Mouse (Mus musculus) naive thymus-derived CD4-positive, alpha-beta T cell, adult 2 months (primary cell): Measurements from ENCODE around the gene Phf12.

Source experiments
- DNase-seq: peaks from one replicate; pipeline ENCODE4 v3.0.0-alpha.2; 2011; ENCODE audit warnings: low read depth

The Phf12 gene

GRCm38 (mm10) chr11:77982441-77982905 is at the start of gene Phf12:
TSS of gene Phf12 (plus strand) at chr11:77982754.
- DNase-seq: peak; percentile 100

- DNase-seq: no peak
These were observed 48.4 kb upstream of the Phf12 start for GRCm38 (mm10) chr11:77934111-77934521.

- DNase-seq: no peak
These were observed 47.8 kb upstream of the Phf12 start for GRCm38 (mm10) chr11:77934568-77935311.

DNA sequence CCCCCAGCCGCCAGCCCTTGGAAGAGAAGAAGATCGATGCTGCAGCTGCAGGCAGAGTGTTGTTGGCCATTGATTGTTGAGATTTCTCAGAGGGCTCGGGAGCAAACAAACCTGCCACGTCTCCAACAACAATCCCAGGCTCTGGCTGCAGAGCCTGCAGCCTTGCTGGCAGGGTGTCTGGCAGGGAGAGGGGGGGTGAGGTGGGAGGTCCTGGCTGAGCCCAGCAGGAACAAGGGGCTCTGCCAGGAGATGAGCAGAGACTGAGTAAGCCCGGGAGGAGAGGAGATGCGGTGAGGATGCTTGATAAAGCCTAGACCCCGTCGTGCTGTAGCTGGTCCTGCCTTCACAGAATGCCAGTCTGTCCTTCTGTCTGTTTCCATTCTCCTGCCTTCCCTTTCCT is 45.7 kb upstream of the Phf12 start:
- DNase-seq: no peak

GRCm38 (mm10) chr11:77937649-77938410 is 44.7 kb upstream of the Phf12 start:
- no peak for DNase-seq

- DNase-seq: no peak
These were observed 40.3 kb upstream of the Phf12 start for GRCm38 (mm10) chr11:77942230-77942629.

GRCm38 (mm10) chr11:77947860-77948259 is 34.7 kb upstream of the Phf12 start:
- no peak for DNase-seq

DNA sequence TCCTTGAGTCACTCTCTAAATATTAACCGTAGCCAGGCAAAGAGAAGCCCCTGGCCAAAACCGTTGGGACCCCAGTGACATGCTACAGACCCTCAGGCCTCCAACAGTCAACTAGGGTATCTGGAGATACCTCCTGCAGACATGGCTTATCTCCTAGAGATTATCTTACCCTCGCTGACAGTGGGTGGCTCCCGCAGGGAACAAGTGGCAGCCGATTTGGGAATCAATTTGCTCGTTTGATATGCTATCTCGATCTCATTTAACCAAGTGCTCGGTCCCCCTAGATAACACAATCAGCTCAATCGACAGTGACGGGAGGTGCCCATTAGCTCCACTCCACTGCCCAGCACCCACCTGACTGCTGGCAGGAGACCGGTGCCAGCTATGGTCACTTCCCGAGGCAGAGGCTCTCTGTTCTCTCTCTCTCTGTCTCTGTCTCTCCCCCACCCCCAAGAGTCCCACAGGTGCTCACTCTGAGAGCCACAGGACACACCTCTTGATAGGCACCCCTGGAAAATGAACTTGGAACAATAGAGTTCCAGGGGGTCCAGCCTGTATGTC is 32.3 kb upstream of the Phf12 start:
- no peak for DNase-seq

GRCm38 (mm10) chr11:77950797-77951228 is 31.7 kb upstream of the Phf12 start:
- no peak for DNase-seq

- DNase-seq: peak; percentile 31
These were observed 28.9 kb upstream of the Phf12 start for GRCm38 (mm10) chr11:77953671-77954070.

DNA sequence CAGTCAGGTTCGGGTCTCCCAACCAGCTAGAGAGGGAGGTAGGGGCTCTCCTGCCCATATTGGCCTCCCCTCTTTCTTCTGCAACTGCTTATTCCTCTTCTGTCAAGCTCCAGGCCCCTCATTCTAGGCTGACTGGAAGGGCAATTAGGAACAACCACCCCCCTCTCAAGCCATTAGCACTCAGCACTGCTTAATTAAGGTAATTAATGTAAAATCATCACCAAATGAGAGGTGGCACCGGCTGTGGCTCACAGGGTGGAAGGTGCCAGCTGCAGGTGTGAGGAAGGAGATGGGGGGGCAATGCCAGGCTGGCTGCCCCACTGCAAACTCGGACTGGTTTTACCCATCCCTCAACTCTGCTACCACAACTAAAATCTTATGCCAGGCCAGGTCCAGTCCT is 26.1 kb upstream of the Phf12 start:
- no peak for DNase-seq

DNA sequence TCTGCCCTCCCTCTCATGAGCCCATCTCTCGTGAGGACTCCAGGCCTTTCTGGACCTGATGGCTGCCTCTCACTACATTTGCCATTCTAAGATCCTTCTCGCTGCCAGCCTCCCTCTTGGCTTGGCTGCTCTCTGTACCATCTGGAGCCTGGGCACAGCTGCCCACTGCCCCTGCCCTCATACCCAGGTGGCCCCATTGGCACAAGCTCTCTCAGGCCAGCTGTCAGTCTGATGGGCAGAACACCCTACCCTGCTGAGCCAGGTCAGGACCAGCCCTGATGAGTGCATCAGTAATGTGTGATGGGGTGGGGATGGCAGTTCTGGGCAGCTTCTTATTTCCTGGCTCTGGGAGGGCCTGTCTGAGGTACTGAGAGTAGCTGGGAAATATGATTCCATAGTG is 24.3 kb upstream of the Phf12 start:
- DNase-seq: no peak

- DNase-seq: no peak
These were observed 23.6 kb upstream of the Phf12 start for GRCm38 (mm10) chr11:77958932-77959331.

DNA sequence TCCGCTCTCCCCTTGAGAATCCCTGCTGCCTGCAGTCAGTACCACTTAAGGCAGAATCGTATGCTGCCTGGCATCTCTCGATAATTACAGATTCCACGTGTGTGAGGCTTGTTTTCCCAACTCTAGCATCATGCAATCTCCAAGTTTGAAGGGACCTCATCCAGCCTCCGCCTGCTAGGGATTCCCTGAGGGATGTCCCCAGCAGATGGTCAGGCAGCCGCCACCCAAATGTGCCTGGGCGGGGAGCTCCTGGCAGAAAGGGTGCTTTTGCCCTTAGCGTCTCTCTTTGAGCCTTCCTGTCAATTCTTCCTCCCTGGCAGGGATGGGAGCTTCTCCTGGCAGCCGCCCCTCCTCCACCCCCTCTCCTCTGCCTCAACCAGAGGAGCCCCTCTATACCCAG is 22.4 kb upstream of the Phf12 start:
- DNase-seq: no peak

- no peak for DNase-seq
These were observed 21.7 kb upstream of the Phf12 start for GRCm38 (mm10) chr11:77960898-77961297.

DNA sequence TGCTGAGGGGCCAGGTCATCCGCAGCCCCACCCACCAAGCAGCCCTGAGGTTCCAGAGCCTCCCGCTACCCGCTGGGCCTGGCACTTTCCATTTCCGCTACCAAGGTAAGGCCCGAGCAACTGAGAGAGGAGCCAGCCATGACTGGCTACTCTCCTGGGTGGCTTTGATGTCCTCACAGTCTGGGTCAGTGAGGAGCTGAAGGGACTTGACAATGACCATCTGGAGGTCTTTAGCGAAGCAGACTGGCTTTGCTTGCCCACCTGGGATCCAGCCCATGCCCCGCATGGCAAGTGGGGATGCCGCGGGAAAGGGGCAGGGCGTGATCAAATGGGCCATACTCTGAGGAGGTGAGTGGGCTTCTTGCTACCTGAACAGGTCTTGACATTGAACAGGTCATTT is 19.6 kb upstream of the Phf12 start:
- DNase-seq: no peak

- DNase-seq: no peak
These were observed 18.0 kb upstream of the Phf12 start for GRCm38 (mm10) chr11:77964415-77965095.

- DNase-seq: no peak
These were observed 17.2 kb upstream of the Phf12 start for GRCm38 (mm10) chr11:77965101-77966036.

DNA sequence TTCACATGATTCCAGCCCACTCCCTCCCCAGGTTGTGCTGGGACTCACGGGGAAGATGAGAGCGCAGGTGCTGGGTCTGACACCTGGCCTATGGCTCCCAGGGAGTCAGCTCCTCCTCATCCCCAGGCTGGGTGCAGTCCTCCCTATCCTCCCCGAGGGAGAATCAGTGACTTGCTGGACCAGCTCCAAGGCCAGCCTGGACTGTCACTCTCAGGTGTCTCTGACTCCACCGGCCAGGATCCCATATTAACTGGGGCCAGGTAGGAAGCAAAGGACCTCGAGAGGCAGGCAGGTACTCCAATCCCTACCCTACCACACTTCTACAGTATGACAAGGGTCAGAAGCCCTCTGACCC is 16.5 kb upstream of the Phf12 start:
- no peak for DNase-seq

- DNase-seq: peak; percentile 83
These were observed 15.4 kb upstream of the Phf12 start for GRCm38 (mm10) chr11:77967114-77967513.

DNA sequence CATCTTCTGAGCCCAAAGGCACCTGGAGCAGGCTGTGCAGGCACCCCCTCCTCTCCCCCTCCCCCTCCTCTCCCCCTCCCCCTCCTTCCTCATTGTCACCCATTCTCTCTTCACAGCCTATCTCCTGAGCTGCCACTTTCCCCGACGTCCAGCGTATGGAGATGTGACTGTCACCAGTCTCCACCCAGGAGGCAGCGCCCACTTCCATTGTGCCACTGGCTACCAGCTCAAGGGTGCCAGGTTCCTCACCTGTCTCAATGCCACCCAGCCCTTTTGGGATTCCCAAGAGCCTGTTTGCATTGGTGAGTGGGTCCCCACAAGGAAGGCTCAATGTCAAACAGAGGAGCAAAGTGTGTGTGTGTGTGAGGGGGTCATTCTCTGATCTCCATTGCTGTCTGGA is 13.8 kb upstream of the Phf12 start:
- no peak for DNase-seq
